Mouse (Mus musculus) kidney, embryonic 14.5 days (tissue): ENCODE data around the gene Macrod2. TPM values are rescaled to one million over a fixed set of nuclear protein-coding genes. Genes with fewer than 3 reads are reported as not detected.
A peak's percentile ranks its signal among the peaks of the same experiment; 100 is the strongest.

Experiments
- ATAC-seq: fragments of 200-750 bp; cut with Nextera tagmentation; 2 replicates; pipeline ENCODE4 v1.8.0; 2017; ENCODE audit warnings: moderate number of reproducible peaks, mild to moderate bottlenecking, moderate TSS enrichment, moderate library complexity; ENCODE audit not compliant: low FRiP score, low TSS enrichment
- H3K27ac ChIP-seq: fragments of 300-500 bp; sonication (generic); 2 replicates; pipeline ENCODE4 v1.5.1; 2014; ENCODE audit warnings: low read depth, mild to moderate bottlenecking, low read length, moderate library complexity, mixed read lengths
- H3K27me3 ChIP-seq: fragments of 300-500 bp; sonication (generic); 2 replicates; pipeline ENCODE4 v1.6.1; 2014; ENCODE audit warnings: mild to moderate bottlenecking, low read length; ENCODE audit not compliant: control insufficient read depth, insufficient read depth
- H3K36me3 ChIP-seq: fragments of 300-500 bp; sonication (generic); 2 replicates; pipeline ENCODE4 v1.6.1; 2014; ENCODE audit warnings: low read length, mixed read lengths; ENCODE audit not compliant: control insufficient read depth, insufficient read depth
- H3K4me1 ChIP-seq: fragments of 300-500 bp; sonication (generic); 2 replicates; pipeline ENCODE4 v1.6.1; 2014; ENCODE audit warnings: low read length, mixed read lengths; ENCODE audit not compliant: control insufficient read depth, insufficient read depth
- H3K4me2 ChIP-seq: fragments of 300-500 bp; sonication (generic); replicated peaks from 2 replicates; pipeline ENCODE4 v1.6.1; 2014; ENCODE audit warnings: low read depth, mild to moderate bottlenecking, low read length
- H3K4me3 ChIP-seq: fragments of 300-500 bp; sonication (generic); 2 replicates; pipeline ENCODE4 v1.5.1; 2014; ENCODE audit warnings: mild to moderate bottlenecking, low read length
- H3K9ac ChIP-seq: fragments of 300-500 bp; sonication (generic); 2 replicates; pipeline ENCODE4 v1.6.1; 2014; ENCODE audit warnings: low read depth, mild to moderate bottlenecking, low read length, moderate library complexity
- H3K9me3 ChIP-seq: fragments of 300-500 bp; sonication (generic); 2 replicates; pipeline ENCODE4 v1.6.1; 2016; ENCODE audit warnings: low read length; ENCODE audit not compliant: control insufficient read depth
- WGBS: fragments of 180-500 bp; shearing (Covaris S2); extraction: QIAGEN DNeasy Blood & Tissue Kit; methylation state at CpG from one replicate; pipeline ENCODE4 v1.1.7; 2014; 5-methylcytosine and 5-hydroxymethylcytosine counted together
- polyA plus RNA-seq: library from polyadenylated mRNA; unstranded; fragments of >200 nt; fragmentation: Nextera tagmentation; extraction: Ambion mirVana; gene quantifications from 2 replicates; pipeline ENCODE4 v1.2.1, GENCODE M21; 2014

Gene Macrod2
- polyA plus RNA-seq, 1 experiment from 2014 or later, result 22.2 TPM

GRCm38 (mm10) chr2:141212291-141212690 lies 817.2 kb downstream of the Macrod2 start:
- no peak for ATAC-seq
- H3K27me3 ChIP-seq, result no peaks in the 10 kb centered on the region
- H3K4me3 ChIP-seq, result no peak overlapping the region
- H3K9me3 ChIP-seq, result no peaks in the 10 kb centered on the region
- H3K4me2 ChIP-seq, result no peak overlapping the region
- H3K9ac ChIP-seq, result no peak overlapping the region
- H3K36me3 ChIP-seq, result no peaks in the 10 kb centered on the region
- 86% methylated on average over 2 of the region's 2 CpGs for WGBS
- no peak overlapping the region for H3K27ac ChIP-seq
- no peaks in the 10 kb centered on the region for H3K4me1 ChIP-seq

GRCm38 (mm10) chr2:141217490-141217889 lies 822.4 kb downstream of the Macrod2 start:
- Histone ChIP-seq H3K9me3 (peaks cover 11% of the 10 kb centered on the region), H3K27me3 (no peaks in the 10 kb centered on the region), H3K4me2 (no peak overlapping the region), H3K27ac (no peak overlapping the region), H3K4me3 (no peak overlapping the region), H3K9ac (no peak overlapping the region), H3K4me1 (no peaks in the 10 kb centered on the region), H3K36me3 (no peaks in the 10 kb centered on the region)
- 56% methylated on average over 2 of the region's 2 CpGs for WGBS
- ATAC-seq, result no peak

GRCm38 (mm10) chr2:141217925-141218324 lies 822.8 kb downstream of the Macrod2 start:
- Histone ChIP-seq H3K4me2 (no peak overlapping the region), H3K27ac (no peak overlapping the region), H3K9ac (no peak overlapping the region), H3K4me1 (no peaks in the 10 kb centered on the region), H3K4me3 (no peak overlapping the region), H3K27me3 (no peaks in the 10 kb centered on the region), H3K36me3 (no peaks in the 10 kb centered on the region), H3K9me3 (peaks cover 11% of the 10 kb centered on the region)
- WGBS, result 82% methylated on average over 3 of the region's 3 CpGs
- no peak for ATAC-seq

GRCm38 (mm10) chr2:141228809-141229208 lies 833.7 kb downstream of the Macrod2 start:
- Histone ChIP-seq H3K4me1 (no peaks in the 10 kb centered on the region), H3K9ac (no peak overlapping the region), H3K27ac (no peak overlapping the region), H3K27me3 (no peaks in the 10 kb centered on the region), H3K9me3 (no peaks in the 10 kb centered on the region), H3K36me3 (no peaks in the 10 kb centered on the region), H3K4me3 (no peak overlapping the region), H3K4me2 (no peak overlapping the region)
- ATAC-seq, result no peak
- 97% methylated on average over 1 of the region's 1 CpGs for WGBS

GRCm38 (mm10) chr2:141229820-141230219 lies 834.7 kb downstream of the Macrod2 start:
- Histone ChIP-seq H3K27ac (no peak overlapping the region), H3K36me3 (no peaks in the 10 kb centered on the region), H3K4me1 (no peaks in the 10 kb centered on the region), H3K4me2 (no peak overlapping the region), H3K9me3 (no peaks in the 10 kb centered on the region), H3K9ac (no peak overlapping the region), H3K27me3 (no peaks in the 10 kb centered on the region), H3K4me3 (no peak overlapping the region)
- ATAC-seq, result no peak
- WGBS, result 36% methylated on average over 6 of the region's 6 CpGs

- H3K36me3 ChIP-seq, result no peaks in the 10 kb centered on the region
- ATAC-seq, result 0 out of 2 replicates have a peak, but pooled peaks have one; percentile 44
- no peak overlapping the region for H3K9ac ChIP-seq
- H3K4me2 ChIP-seq, result no peak overlapping the region
- no peaks in the 10 kb centered on the region for H3K27me3 ChIP-seq
- H3K9me3 ChIP-seq, result no peaks in the 10 kb centered on the region
- no peaks in the 10 kb centered on the region for H3K4me1 ChIP-seq
- 41% methylated on average over 16 of the region's 16 CpGs for WGBS
- no peak overlapping the region for H3K4me3 ChIP-seq
- H3K27ac ChIP-seq, result no peak overlapping the region
Measured at GRCm38 (mm10) chr2:141231011-141231668, 836.0 kb downstream of the Macrod2 start.

GRCm38 (mm10) chr2:141234306-141234705 lies 839.2 kb downstream of the Macrod2 start:
- H3K9me3 ChIP-seq, result no peaks in the 10 kb centered on the region
- no peaks in the 10 kb centered on the region for H3K4me1 ChIP-seq
- no peaks in the 10 kb centered on the region for H3K27me3 ChIP-seq
- ATAC-seq, result peak; percentile 15; the same call in 1 of the 2 replicates
- H3K36me3 ChIP-seq, result no peaks in the 10 kb centered on the region
- no peak overlapping the region for H3K27ac ChIP-seq
- H3K4me3 ChIP-seq, result no peak overlapping the region
- no peak overlapping the region for H3K4me2 ChIP-seq
- H3K9ac ChIP-seq, result no peak overlapping the region
- WGBS, result 43% methylated on average over 8 of the region's 8 CpGs

- H3K4me3 ChIP-seq, result no peak overlapping the region
- H3K27me3 ChIP-seq, result no peaks in the 10 kb centered on the region
- no peak overlapping the region for H3K27ac ChIP-seq
- no peaks in the 10 kb centered on the region for H3K4me1 ChIP-seq
- WGBS, result 13% methylated on average over 5 of the region's 5 CpGs
- no peaks in the 10 kb centered on the region for H3K9me3 ChIP-seq
- no peaks in the 10 kb centered on the region for H3K36me3 ChIP-seq
- no peak overlapping the region for H3K4me2 ChIP-seq
- peak; percentile 79; the same call in 1 of the 2 replicates for ATAC-seq
- H3K9ac ChIP-seq, result no peak overlapping the region
Measured at GRCm38 (mm10) chr2:141234724-141235453, 839.8 kb downstream of the Macrod2 start.

GRCm38 (mm10) chr2:141247680-141248079 lies 852.6 kb downstream of the Macrod2 start:
- H3K9ac ChIP-seq, result no peak overlapping the region
- no peaks in the 10 kb centered on the region for H3K27me3 ChIP-seq
- WGBS, result 33% methylated on average over 2 of the region's 2 CpGs
- no peak for ATAC-seq
- H3K4me1 ChIP-seq, result no peaks in the 10 kb centered on the region
- H3K4me2 ChIP-seq, result no peak overlapping the region
- no peaks in the 10 kb centered on the region for H3K36me3 ChIP-seq
- H3K27ac ChIP-seq, result no peak overlapping the region
- no peak overlapping the region for H3K4me3 ChIP-seq
- H3K9me3 ChIP-seq, result no peaks in the 10 kb centered on the region
